Mouse (Mus musculus): ENCODE measurements around the gene Cd72.
"Not testable (repeated sequence)": the region's sequence is repeated elsewhere in the genome, so short reads cannot be mapped to it uniquely, and the experiment has no call there.

Cd72 gene

DNA sequence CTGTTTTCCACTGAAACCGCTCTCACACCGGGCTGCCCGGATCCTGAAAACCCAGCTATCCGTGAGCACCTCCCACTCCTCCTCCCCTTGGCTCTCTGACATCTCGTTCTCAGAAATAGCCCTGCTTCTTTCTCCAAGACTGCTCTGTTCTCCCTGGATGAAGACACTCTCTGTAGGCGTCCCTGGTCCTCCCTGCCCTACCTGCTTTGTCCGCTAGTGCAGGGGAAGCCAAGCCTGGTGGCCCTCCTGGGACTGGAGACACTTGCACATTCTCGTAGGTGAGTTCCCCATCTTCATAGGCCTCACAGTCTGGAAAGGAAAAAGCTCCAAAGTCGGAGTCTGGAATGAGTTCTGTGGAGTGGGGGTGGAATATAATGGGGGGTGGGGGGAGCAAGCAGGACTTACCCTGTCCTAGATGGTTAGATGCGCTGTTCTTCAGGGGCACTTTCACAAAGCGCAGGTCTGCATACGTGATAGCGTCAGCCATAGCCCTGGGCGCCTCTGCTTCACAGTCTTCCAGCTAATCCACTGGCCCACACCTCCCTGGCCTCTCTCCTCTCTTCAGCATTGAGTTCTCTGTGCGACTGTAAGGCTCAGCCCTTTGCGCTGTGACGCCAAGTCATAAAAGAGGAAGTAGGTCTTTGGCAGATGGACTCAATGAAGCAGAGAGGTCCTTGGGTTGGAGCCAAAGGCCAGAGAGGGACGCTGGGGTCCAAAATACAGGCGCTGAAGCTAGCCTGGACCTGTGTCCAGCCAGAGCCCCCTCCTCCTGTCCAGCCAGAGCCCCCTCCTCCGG lies at the start of gene Cd72:
TSS of gene Cd72 (minus strand) at position 588 of the 796 bp plus-strand sequence.
- DNase-seq (ENCODE audit: low read depth, low spot score), result no peak

- no peak for DNase-seq (ENCODE audit: low read depth, low spot score)
Observed at GRCm38 (mm10) chr4:43503506-43503905, 49.1 kb upstream of the Cd72 start.

DNA sequence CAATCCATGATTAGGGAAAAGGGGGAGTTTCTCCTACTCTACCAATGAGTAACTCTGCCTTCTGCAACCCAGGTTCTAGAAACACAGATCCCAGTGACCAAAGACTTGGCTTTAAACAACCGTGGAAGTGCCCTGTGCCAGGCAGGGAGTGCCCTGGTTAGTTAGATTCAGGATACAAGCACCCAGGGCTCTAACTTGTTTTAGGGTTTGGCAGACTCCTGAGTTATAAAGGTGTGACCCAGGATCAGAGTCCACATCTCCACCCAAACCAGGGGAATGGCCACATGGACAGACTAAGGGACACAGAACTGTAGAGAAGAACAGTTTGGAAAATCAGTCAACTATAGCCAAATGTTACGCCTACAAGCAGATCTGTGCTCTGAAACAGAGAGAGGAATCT lies 48.6 kb upstream of the Cd72 start:
- DNase-seq (ENCODE audit: low read depth, low spot score), result no peak

- peak; percentile 90 for DNase-seq (ENCODE audit: low read depth, low spot score)
Observed at GRCm38 (mm10) chr4:43499407-43500333, 45.2 kb upstream of the Cd72 start, which contains the start of gene Arhgef39. Gene Arhgef39 (minus strand): TSS chr4:43499695.

DNA sequence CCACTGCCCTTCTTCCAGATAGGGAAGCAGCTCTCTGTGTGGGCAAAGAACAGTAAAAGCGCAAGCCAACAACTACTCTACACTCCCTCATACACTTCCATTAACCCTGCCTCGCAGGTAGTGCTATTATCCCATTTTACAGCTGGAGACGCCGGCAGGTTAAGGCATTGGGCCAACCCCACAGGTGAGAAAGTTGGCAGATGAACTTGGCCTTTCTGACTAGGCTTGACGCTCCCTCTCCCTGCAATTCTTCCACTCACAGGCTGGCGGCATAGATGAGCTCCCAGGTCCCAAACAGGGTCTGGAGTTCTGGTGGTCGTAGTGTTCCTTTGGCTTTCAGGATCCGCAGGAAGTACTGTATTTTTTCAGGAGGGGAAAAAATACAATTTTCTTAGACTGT lies 44.6 kb upstream of the Cd72 start:
- DNase-seq (ENCODE audit: low read depth, low spot score), result no peak

DNA sequence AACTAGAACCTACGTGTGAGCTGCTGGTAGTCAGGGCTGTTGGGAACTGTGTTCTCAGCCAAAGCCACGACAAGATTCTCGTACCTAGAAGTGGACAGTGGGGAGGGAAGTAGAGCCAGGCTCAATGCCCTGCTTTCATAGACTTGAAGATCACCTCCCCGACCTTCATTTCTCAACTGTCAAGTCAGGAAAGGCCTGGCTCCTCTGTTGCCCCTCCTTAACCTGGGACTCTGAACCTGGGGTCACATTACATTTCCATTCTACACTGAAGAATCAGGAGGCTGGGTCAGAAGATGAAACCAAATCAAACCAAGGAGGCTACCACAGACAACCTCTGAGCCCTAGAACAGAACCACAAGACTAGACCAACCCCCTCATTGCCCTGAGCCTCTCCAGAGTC lies 43.5 kb upstream of the Cd72 start:
- no peak for DNase-seq (ENCODE audit: low read depth, low spot score)

DNA sequence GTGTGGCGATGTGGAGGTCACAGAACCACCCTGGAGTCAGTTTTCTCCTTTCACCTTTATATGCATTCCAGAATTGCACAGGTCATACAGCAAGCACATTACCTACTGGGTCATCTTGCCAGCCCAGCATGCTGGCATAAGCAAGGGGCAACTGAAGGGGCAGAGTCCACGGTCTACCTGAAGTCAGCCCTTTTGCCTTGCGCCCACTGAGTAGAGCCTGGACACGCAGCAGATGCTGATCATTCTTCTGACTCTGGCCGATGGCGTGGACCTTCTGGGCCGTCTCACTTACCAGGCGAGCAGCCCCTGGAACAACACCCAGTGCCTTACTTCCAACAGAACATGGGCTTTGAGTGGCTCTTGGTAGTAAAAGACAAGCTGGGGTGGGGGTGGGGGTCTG lies 43.0 kb upstream of the Cd72 start:
- no peak for DNase-seq (ENCODE audit: low read depth, low spot score)

- no peak for DNase-seq (ENCODE audit: low read depth, low spot score)
Observed at GRCm38 (mm10) chr4:43496587-43496986, 42.2 kb upstream of the Cd72 start.

DNA sequence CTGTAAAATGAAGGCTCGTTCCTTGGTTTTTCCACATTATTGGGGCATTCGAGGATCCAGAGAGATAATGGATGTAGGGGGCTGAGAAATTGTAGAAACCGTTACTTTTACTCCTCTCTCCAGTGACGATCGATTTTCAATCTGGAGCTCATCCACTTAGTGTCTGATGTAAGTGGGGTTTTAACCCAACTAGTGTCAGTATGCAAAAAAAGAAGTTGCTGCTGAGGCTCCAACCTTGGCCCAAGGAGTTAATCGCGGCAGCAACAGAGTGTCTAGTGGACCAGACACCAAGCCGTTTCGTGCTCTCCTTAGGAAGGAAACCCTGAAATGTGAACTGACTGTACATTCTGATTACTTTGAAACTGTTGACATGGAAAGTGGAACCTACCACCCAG lies 39.4 kb upstream of the Cd72 start:
- no peak for DNase-seq (ENCODE audit: low read depth, low spot score)

DNA sequence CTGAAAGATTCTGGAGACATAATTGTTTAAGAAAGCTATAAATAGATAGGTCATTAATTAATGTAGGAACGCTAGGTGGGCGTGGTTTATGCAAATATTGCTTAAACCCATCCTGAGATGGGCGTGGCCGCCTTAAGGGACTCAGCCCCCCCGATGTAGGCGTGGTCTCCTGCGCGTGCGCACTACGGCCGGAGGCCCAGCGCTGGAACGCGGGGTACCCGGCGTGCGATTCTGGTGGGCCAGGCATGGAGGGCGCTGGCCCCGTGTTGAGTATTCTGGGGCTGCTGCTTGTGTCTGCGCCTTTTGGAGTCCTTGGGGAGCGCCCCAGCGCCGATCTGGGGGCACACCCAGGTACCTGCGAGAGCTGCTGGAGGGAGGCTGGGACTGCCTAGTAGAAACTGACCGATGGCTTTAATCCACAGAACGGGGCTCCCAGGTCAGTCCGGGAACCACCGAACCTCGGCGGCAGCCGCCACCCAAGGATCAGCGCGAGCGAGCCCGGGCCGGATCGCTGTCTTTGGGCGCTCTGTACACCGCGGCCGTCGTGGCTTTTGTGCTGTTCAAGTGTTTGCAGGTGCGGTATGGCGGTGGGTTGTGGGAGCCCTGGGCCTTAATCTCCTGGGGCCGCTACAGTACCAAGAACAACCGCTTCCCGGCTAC lies 38.9 kb upstream of the Cd72 start:
- peak; percentile 97 for DNase-seq (ENCODE audit: low read depth, low spot score)

GRCm38 (mm10) chr4:43492821-43493185 lies 38.4 kb upstream of the Cd72 start, which contains the start of gene Ccdc107:
Gene Ccdc107 (plus strand): TSS chr4:43492900.
- peak; percentile 97 for DNase-seq (ENCODE audit: low read depth, low spot score)

DNA sequence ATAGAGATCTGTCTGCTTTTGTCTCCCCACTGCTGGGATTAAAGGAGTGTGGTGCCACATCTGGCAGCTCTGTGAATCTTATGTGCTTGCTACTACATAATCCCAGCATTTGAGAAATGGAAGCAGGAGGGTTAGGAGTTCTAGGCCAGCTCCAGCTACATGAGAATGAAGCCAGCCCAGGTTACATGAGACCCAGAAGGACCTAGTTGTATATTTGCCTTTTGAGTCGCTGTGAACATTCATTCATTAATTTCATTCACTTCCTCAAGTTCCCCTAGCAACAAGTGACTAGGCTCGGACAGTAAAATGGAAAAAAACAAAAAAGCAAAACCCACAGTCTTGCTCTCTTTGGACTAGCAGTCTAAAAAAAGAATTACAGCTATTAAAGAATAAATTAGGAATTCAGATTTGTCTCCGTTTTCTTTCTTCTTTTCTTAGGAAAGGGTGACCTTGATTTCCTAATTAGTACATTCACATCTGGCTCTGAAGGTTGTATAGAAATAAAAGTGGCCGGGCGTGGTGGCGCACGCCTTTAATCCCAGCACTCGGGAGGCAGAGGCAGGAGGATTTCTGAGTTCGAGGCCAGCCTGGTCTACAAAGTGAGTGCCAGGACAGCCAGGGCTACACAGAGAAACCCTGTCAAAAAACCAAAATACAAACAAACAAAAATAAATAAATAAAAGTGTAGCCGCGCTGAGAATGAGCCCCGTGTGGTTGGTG lies 37.8 kb upstream of the Cd72 start:
- no peak for DNase-seq (ENCODE audit: low read depth, low spot score)

DNA sequence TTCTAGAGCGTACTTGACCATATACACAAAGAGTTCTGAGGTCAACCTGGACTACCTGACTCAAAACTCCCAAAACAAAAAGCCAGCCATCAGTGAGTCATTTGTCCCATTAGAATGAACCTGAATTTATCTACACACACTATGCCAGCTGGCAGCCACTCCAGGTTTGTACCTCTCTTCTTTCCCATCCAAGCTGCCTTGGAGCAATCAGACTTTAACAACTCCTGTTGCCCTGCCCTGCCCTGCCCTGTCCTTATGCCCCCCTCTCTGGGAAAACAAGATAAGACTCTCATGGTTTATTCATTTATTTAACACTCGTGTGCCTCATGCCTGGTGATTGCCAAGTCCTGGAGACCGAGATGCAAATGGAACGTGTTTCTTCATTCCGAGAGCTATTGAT lies 36.4 kb upstream of the Cd72 start:
- DNase-seq (ENCODE audit: low read depth, low spot score), result no peak

GRCm38 (mm10) chr4:43489611-43490010 lies 35.2 kb upstream of the Cd72 start:
- DNase-seq (ENCODE audit: low read depth, low spot score), result no peak

DNA sequence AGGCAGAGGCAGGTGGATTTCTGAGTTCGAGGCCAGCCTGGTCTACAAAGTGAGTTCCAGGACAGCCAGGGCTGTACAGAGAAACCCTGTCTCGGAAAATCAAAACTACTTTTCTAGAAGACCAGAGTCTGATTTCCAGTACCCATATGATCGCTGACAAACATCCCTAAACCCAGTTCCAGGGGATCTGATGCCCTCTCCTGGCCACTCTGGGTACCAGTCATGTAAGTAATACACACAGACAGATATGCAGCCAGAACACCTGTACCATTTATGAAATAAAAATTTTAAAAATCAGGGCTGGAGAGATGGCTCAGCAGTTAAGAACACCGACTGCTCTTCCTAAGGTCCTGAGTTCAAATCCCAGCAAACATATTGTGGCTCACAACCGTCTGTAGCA lies 31.2 kb upstream of the Cd72 start:
- DNase-seq (ENCODE audit: low read depth, low spot score), result not testable (repeated sequence)

DNA sequence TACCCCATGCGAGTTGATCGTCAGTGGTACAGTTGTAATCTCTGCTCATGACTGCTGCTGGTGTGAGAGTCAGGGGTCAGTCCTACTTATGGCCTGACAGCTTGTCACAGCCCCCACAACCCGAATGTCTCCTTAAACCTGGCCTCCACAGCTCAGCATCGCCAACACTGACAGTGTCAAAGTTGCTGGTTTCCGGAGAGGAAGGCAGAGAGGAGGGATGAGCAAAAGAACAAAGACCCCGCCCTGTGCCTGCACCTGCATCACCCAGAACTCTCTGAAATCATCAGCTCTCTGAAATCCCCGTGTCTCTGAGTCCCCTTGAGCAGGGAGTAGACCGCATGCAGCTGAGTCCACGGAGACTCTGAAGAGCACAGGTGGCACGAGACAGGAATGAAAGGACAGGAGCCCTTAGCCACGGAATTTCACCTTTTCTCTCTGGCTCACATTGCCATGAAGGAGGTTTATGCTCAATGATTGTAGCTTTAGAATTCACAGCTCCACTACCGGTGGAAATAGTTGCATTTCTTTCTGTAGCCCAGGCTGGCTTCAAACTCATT lies 29.2 kb upstream of the Cd72 start, which contains the start of gene Sit1:
TSS of gene Sit1 (minus strand) at position 200 of the 557 bp plus-strand sequence.
- DNase-seq (ENCODE audit: low read depth, low spot score), result no peak

DNA sequence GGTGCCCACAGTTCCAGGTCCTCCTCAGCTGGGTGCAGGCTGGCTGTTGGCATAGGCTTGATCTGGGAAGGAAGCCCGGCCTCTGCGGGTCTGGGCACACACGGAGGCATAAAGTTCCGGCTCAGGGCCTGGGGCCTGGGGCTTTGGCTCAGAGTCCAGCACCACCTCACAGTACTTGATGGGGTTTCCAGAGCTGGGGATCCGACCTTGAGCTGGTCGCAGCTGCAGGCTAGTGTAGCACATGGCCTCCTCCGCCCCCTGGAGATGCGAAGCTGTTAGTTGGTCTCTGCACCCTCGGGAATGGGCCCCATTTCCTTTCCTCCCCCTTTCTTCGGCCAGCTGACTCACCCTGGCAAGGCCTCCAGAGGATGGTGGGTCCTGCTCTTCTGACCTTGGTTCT lies 28.2 kb upstream of the Cd72 start:
- DNase-seq (ENCODE audit: low read depth, low spot score), result no peak

DNA sequence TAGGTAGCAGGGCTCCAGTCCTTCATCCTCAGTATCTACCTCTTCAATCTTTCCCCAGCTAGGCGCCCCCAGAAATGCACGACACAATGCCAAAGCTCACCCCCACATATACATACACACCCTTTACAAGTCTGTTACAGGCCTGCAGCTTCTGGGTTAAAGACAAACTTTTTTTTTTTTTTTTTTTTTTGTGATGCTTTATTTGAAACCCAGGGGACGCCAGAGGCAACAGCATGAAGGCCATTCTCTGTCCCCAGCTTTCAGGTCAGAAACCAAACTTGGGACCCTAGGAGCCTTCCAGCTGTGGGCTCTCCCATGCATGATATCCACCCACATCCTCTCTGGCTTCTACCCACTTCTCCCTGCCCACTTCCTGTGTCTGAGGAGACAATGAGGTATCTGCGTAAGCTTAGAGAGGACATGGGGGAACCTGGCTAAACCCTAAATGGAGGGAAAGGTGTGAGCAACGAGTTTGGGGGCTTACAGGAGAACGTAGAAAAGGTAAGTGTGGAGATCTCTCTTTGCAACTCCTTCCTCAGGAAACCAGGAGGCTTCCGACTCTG lies 27.5 kb upstream of the Cd72 start:
- DNase-seq (ENCODE audit: low read depth, low spot score), result no peak

DNA sequence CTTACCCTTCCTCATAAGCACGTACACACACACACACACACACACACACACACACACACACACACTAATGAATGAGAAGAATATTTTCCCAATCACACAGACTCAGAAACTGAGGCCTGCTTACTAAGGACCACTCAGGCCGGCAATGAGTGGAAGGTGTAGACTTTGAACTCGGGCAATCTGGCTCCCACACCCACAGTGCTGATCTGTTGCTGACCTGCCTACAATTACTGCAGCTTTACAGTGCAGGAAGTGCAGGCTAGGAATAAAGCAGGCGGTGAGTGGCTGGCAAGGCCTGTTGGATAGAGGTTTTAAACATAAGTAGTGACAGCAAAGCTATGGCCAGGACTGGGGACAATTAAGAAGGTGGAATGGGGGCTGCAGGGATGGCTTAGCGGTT lies 26.6 kb upstream of the Cd72 start:
- no peak for DNase-seq (ENCODE audit: low read depth, low spot score)

- peak; percentile 73 for DNase-seq (ENCODE audit: low read depth, low spot score)
Observed at GRCm38 (mm10) chr4:43478906-43479832, 24.7 kb upstream of the Cd72 start.
